Mouse (Mus musculus): ENCODE measurements around the gene Prkd1. TPM values are rescaled to one million over a fixed set of nuclear protein-coding genes. Genes with fewer than 3 reads are reported as not detected.

The Prkd1 gene
- polyA plus RNA-seq, 1 experiment from 2014 or later, result 4.2 TPM

DNA sequence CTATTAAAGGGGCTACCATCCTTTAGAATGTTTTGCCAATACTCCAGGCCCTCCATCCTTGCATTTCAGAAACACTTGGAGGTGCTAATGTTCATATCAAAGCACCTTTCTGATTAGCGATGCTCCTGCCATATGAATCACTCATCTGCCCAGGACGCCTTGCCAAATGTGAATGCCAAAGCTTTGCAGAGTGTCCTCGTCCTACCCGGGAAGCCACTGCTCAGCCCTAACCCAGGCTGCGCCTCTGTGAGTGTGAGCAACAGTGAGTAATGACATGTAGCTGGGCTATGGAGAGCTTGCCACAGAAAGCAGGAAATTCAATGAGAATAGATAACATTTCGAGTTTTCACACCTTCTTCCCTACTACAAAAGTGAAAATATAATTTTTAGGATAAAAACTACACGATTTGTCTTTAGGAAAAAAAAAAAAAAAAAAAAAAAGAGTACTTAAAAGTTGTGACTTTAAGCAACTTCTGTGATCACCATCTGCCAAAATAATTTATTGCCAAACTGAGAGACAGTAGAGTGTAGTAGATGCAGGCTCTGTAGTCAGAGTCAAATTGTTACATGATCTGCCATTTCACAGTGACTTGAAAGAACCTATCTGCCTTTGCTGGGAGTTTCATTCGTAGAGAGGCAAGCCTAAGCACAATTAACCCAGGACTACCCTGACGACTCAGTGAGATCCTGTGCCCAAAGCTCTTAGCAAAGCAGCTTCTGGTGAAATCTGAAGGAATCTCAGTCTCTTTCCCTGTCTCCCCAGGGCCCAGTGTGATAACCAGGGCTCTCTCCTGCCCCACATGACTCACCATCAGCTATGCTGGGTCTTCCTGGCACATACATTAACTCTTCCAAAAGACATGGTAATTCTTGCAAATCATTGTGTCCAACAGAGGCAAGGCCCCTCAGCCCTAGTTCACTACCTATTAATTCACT is 50.6 kb downstream of the Prkd1 start:
- Histone ChIP-seq H3K27ac (no peak overlapping the region), H3K36me3 (no peaks in the 10 kb centered on the region), H3K4me3 (no peak overlapping the region), H3K4me1 (replicated peaks) (no peaks in the 10 kb centered on the region), H3K9me3 (no peaks in the 10 kb centered on the region), H3K27me3 (ENCODE audit: insufficient read depth, poor library complexity, severe bottlenecking) (no peaks in the 10 kb centered on the region)
- no peak for DNase-seq (ENCODE audit: low spot score)
- 81% methylated on average over 9 of the region's 9 CpGs for WGBS

DNA sequence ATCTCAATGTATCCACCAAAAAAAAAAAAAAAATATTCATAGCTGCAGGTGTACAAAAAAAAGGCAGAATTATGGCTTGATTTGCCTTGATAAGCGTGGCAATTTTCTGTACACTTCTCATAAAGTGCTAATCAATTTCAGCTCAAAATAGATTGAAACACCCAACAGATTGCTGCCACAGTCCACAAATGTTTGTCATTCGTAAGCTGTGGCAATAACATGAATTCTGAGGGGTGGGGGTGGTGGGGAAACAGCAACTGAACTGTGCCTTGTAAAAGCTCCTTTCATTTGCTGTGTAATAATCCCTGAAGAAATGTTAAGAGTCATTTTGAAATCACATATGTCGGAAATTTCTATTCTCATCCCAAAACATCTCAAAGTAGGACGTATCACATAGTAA is 51.4 kb downstream of the Prkd1 start:
- no peak overlapping the region for H3K27ac ChIP-seq
- whole genome bisulfite sequencing, result 92% methylated on average over 4 of the region's 4 CpGs
- no peak for DNase-seq (ENCODE audit: low spot score)
- no peaks in the 10 kb centered on the region for H3K4me1 ChIP-seq (replicated peaks)
- no peaks in the 10 kb centered on the region for H3K27me3 ChIP-seq (ENCODE audit: insufficient read depth, poor library complexity, severe bottlenecking)
- no peaks in the 10 kb centered on the region for H3K36me3 ChIP-seq
- no peaks in the 10 kb centered on the region for H3K9me3 ChIP-seq
- H3K4me3 ChIP-seq, result no peak overlapping the region

DNA sequence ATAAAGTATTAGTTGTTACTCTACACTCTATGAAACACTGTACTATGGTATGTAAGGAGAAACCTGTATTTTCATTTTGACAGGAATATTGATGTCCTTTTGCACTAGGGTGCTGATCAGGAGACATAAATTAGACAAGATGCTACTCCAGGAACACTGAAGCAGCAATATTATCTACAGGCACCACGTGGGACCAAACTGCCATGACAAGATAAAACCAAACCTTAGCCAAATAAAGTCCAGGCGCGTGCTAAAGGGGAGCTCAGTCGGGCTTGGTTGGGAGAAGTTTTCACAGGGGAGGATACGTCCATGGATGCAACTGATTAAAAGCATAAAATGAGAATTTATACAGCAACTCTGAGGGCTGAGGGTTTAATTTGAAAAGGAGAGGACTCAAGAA is 53.1 kb downstream of the Prkd1 start:
- Histone ChIP-seq H3K27me3 (ENCODE audit: insufficient read depth, poor library complexity, severe bottlenecking) (no peaks in the 10 kb centered on the region), H3K4me3 (no peak overlapping the region), H3K4me1 (replicated peaks) (no peaks in the 10 kb centered on the region), H3K9me3 (no peaks in the 10 kb centered on the region), H3K36me3 (no peaks in the 10 kb centered on the region), H3K27ac (no peak overlapping the region)
- DNase-seq (ENCODE audit: low spot score), result no peak
- 88% methylated on average over 5 of the region's 5 CpGs for WGBS

DNA sequence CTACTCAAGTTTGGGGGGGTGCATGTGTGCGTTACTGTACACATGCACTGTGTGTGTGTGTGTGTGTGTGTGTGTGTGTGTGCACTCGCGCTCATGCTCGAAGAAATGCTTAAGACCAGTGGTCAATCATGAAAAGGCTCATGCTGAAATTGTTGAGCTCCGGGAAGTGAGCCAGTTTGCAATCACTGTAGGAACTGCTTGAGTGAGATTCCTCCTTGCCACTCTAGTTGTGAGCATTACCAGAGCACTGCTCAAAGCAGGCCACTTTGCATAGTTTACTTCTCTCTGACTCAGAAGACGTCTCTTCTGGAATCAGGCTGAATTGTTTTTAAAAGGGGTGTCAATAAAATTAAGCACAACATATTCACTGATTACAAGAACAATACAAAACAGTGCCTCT is 54.4 kb downstream of the Prkd1 start:
- Histone ChIP-seq H3K27me3 (ENCODE audit: insufficient read depth, poor library complexity, severe bottlenecking) (no peaks in the 10 kb centered on the region), H3K36me3 (no peaks in the 10 kb centered on the region), H3K27ac (no peak overlapping the region), H3K4me1 (replicated peaks) (no peaks in the 10 kb centered on the region), H3K9me3 (no peaks in the 10 kb centered on the region), H3K4me3 (no peak overlapping the region)
- DNase-seq (ENCODE audit: low spot score), result no peak
- 89% methylated on average over 6 of the region's 6 CpGs for WGBS

DNA sequence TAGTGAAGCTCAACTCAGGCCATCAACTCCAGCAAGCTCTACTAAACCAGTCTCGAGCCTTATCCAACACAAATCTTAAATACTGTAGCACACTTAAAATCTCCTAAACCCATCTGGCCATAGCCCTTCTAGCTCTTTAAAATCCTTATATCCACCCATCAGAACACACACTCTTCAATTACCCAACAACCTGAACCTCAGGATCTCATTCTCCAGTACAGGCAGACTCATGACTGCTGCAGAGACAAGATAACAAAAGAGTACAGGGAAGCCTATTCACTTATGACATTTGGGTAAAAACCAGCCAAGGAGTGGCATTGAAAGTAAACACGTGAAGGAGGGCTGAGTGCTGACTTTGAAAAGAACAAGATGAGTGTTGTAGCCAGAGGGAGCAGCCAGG is 55.4 kb downstream of the Prkd1 start:
- Histone ChIP-seq H3K9me3 (no peaks in the 10 kb centered on the region), H3K27me3 (ENCODE audit: insufficient read depth, poor library complexity, severe bottlenecking) (no peaks in the 10 kb centered on the region), H3K36me3 (no peaks in the 10 kb centered on the region), H3K27ac (no peak overlapping the region), H3K4me1 (replicated peaks) (no peaks in the 10 kb centered on the region), H3K4me3 (no peak overlapping the region)
- WGBS, result 88% methylated on average over 2 of the region's 2 CpGs
- DNase-seq (ENCODE audit: low spot score), result no peak

DNA sequence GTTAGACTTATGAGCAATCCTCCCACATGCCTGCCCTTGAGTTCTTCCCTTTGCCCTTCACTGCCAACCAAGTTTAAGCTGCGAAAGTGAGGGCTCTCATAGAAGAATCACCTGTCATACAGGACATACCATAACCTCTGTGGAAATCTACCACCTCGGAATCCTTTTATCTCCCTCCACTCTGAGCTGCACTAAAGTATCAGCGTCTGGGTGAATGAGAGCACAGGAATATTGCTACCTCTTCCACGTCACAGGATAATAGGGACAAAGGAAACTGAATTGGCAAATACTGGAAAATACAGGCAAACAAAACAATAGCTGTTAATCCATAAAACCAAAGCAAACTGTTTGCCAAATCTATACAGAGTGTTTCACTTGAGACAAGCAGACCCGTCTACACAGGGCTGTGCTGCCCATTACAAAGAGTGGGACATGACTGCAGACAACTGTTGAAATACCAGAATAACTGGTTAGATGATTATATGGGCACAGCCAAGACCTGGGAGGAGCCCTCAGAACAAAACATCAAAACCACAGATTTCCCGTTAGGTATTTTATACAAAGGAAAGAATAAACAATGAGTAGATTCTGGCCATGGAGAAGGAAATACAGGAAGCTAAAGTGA is 60.6 kb downstream of the Prkd1 start:
- no peak for DNase-seq (ENCODE audit: low spot score)
- Histone ChIP-seq H3K4me1 (replicated peaks) (no peaks in the 10 kb centered on the region), H3K27ac (no peak overlapping the region), H3K27me3 (ENCODE audit: insufficient read depth, poor library complexity, severe bottlenecking) (no peaks in the 10 kb centered on the region), H3K9me3 (no peaks in the 10 kb centered on the region), H3K4me3 (no peak overlapping the region), H3K36me3 (no peaks in the 10 kb centered on the region)
- 93% methylated on average over 6 of the region's 6 CpGs for WGBS

DNA sequence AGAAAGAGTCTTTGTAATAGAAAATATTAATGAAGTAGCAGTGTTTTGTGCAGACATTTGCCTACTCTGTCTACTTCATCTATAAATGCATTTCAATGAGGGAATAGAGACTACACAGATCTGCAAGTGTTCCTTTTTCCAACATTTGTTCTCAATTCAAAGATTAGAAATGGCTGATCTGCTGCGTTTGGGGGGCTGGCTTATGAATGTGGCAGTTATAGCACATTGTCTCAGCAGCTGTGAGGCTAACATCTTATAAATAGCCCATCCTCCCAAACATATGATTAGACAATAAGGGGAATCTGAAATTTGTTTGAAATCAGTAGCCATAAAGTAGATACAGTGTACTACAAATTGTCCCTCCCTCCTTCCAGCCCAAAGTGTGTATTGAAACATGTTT is 83.7 kb downstream of the Prkd1 start:
- WGBS, result 85% methylated on average over 1 of the region's 1 CpGs
- Histone ChIP-seq H3K9me3 (no peaks in the 10 kb centered on the region), H3K36me3 (no peaks in the 10 kb centered on the region), H3K27me3 (ENCODE audit: insufficient read depth, poor library complexity, severe bottlenecking) (no peaks in the 10 kb centered on the region), H3K4me3 (no peak overlapping the region), H3K4me1 (replicated peaks) (no peaks in the 10 kb centered on the region), H3K27ac (no peak overlapping the region)
- no peak for DNase-seq (ENCODE audit: low spot score)

DNA sequence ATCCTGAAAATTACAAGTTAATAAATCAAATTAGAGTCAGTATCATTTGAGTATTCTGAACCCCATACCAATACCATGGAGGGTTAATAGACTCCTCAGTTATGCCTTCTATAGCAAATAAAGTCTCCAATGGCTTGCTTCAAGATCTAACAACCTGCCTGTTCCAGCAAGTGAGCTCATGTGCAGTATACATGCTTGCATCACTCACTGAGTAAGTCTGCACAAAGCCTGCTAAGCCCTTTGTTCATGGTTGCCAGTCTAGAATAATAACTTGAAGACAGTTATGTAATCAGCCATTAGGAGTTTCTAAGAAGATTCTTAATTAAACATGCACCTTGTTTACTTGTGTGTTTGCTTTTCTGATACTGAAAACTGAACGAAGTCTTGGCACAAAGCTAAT is 88.4 kb downstream of the Prkd1 start:
- H3K4me1 ChIP-seq (replicated peaks), result no peaks in the 10 kb centered on the region
- H3K27me3 ChIP-seq (ENCODE audit: insufficient read depth, poor library complexity, severe bottlenecking), result no peaks in the 10 kb centered on the region
- no peaks in the 10 kb centered on the region for H3K36me3 ChIP-seq
- no peak overlapping the region for H3K27ac ChIP-seq
- 83% methylated on average over 1 of the region's 1 CpGs for WGBS
- H3K4me3 ChIP-seq, result no peak overlapping the region
- DNase-seq (ENCODE audit: low spot score), result no peak
- no peaks in the 10 kb centered on the region for H3K9me3 ChIP-seq

DNA sequence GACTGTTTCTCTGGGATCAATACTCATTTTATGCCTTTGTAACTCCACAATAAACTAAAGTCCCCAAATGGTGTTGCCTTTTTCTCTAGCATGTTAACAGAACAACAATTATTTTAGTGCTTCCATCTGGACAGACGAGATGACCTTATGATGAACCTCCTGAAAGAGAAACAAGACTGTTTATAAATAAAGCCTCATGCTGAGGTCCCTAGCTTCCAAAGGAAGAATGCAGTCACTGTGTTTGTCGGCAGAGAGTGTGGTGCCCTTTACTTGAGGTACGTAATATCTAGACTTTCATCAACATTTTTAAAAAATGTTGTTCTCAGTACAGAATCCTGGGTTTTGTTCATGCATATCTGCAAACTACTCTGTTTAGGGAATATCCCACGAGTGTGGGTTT is 90.7 kb downstream of the Prkd1 start:
- Histone ChIP-seq H3K27me3 (ENCODE audit: insufficient read depth, poor library complexity, severe bottlenecking) (no peaks in the 10 kb centered on the region), H3K4me1 (replicated peaks) (peaks cover 7% of the 10 kb centered on the region; the same call in 1 of the 2 replicates), H3K4me3 (no peak overlapping the region), H3K27ac (no peak overlapping the region), H3K36me3 (no peaks in the 10 kb centered on the region), H3K9me3 (no peaks in the 10 kb centered on the region)
- WGBS, result 56% methylated on average over 4 of the region's 4 CpGs
- DNase-seq (ENCODE audit: low spot score), result no peak

DNA sequence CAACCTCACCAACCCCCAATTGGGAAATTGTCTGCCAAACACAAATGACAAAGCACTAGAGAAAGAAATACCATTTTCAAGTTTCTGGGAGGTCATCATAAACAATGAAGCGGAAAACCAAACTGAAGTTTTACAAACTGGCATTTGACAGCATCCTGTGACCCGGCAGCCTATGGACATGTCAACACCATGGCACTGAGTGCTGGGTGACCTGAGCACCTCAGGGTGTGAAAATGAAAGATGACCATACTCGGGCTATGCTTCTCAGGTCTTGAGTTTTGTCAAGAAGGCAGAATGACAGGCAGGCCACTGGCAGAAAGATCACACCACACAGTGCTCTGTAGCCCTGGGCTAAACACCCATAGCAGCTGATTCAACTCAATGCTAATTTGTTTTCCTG is 94.7 kb downstream of the Prkd1 start:
- no peaks in the 10 kb centered on the region for H3K9me3 ChIP-seq
- WGBS, result 72% methylated on average over 3 of the region's 3 CpGs
- DNase-seq (ENCODE audit: low spot score), result no peak
- no peak overlapping the region for H3K27ac ChIP-seq
- H3K27me3 ChIP-seq (ENCODE audit: insufficient read depth, poor library complexity, severe bottlenecking), result no peaks in the 10 kb centered on the region
- peaks cover 7% of the 10 kb centered on the region; the same call in 1 of the 2 replicates for H3K4me1 ChIP-seq (replicated peaks)
- H3K4me3 ChIP-seq, result no peak overlapping the region
- no peaks in the 10 kb centered on the region for H3K36me3 ChIP-seq

DNA sequence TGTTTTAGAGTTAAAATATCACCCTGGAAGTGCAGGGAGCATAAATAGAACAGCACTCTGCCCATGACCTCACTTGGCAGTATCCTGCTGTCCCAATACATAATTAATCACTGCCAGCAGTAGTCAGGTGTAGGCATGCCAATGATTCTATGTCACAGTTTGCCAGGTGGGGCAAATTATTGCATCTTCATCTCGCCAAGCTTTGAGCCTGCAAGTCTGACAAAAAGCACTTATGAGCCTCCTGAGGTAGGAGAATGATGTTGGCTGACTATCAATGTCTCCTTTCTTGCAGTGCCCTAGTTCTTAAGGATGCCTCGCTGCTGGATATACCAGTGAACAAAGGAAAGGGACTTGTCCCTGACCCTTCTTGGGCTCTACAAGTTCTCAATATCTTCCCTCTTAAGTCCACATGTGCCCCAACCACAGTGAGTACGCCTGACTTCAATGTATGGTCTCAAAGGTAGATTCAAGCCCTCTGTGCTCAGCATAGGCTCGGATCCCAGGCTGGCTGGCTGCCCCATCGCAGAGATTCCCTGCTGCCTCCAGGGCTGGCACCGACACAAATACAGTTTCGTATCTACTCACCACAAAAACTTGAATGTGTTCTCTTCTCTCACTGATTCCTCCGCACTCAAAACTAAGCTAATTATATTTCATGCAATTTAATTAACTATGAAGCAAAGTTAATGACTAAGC is 98.9 kb downstream of the Prkd1 start:
- Histone ChIP-seq H3K36me3 (no peaks in the 10 kb centered on the region), H3K27ac (no peak overlapping the region), H3K4me3 (no peak overlapping the region), H3K4me1 (replicated peaks) (peaks cover 17% of the 10 kb centered on the region), H3K27me3 (ENCODE audit: insufficient read depth, poor library complexity, severe bottlenecking) (no peaks in the 10 kb centered on the region), H3K9me3 (no peaks in the 10 kb centered on the region)
- 86% methylated on average over 8 of the region's 8 CpGs for WGBS
- DNase-seq (ENCODE audit: low spot score), result no peak

DNA sequence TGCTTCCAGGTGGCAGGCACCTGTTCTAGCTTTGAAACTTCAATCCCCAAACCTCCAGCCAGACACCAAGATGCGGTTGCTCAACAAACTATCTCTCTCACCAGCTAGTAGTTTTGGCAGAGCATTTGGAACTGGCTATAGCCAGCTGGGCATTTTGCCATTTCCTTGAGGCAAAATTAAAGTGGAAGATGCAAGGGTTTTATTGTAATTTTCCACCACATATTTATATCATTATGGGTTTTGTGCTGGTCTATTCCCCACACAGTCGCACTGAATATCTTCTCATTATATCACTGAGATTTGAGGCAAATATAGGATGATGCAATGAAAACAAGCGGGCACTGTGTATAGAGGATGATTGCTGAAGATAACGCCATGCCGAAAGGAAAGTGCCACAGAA is 102.5 kb downstream of the Prkd1 start:
- Histone ChIP-seq H3K36me3 (no peaks in the 10 kb centered on the region), H3K27ac (no peak overlapping the region), H3K4me1 (replicated peaks) (peaks cover 15% of the 10 kb centered on the region), H3K27me3 (ENCODE audit: insufficient read depth, poor library complexity, severe bottlenecking) (no peaks in the 10 kb centered on the region), H3K9me3 (no peaks in the 10 kb centered on the region), H3K4me3 (no peak overlapping the region)
- 95% methylated on average over 5 of the region's 5 CpGs for WGBS
- DNase-seq (ENCODE audit: low spot score), result no peak

DNA sequence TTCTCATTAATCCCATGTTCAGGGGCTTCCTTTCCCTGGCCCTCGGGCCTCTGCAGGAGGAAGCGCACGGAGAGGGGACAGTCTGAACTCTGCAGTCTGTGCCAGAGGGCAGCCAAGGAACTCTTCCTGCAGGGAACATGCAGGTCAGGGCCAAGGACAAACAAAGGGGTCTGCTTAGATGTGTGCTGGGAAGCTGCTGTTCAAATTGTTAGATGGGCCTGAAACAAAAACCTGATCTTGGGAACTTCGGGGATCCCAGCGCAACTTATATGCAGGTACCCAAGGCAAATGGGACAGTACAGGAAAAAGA is 103.3 kb downstream of the Prkd1 start:
- DNase-seq (ENCODE audit: low spot score), result peak; percentile 4

More for the DNA sequence above, 103.3 kb downstream of the Prkd1 start:
- Histone ChIP-seq H3K36me3 (no peaks in the 10 kb centered on the region), H3K4me1 (replicated peaks) (peaks cover 15% of the 10 kb centered on the region), H3K9me3 (no peaks in the 10 kb centered on the region), H3K27ac (0 out of 2 replicates have a peak overlapping the region, but pooled peaks have one; percentile 46), H3K4me3 (no peak overlapping the region), H3K27me3 (ENCODE audit: insufficient read depth, poor library complexity, severe bottlenecking) (no peaks in the 10 kb centered on the region)
- 48% methylated on average over 5 of the region's 5 CpGs for WGBS
